Mouse (Mus musculus) small intestine, adult 2 months (tissue): Measurements from ENCODE around the gene Amotl2.

ENCODE experiments used
- CTCF ChIP-seq: fragments of 200-500 bp; IDR thresholded peaks from 2 replicates; pipeline ENCODE4 v1.5.1; 2012; ENCODE audit warnings: low read depth, mild to moderate bottlenecking, control low read depth, inconsistent platforms, low read length, moderate library complexity, mixed read lengths; ENCODE audit not compliant: insufficient replicate concordance, insufficient read length; ENCODE audit errors: extremely low read depth
- POLR2A ChIP-seq: fragments of 200-500 bp; IDR thresholded peaks from 2 replicates; pipeline ENCODE4 v1.6.1; 2012; ENCODE audit warnings: low read depth, mild to moderate bottlenecking, control low read depth, inconsistent platforms, low read length, moderate library complexity

- TF ChIP-seq CTCF (no peak), POLR2A (no peak)
Measured at GRCm38 (mm10) chr9:102756352-102756751, 39.9 kb downstream of the Amotl2 start.
